Mouse (Mus musculus): ENCODE data around the gene Kif24. TPM values are rescaled to one million over a fixed set of nuclear protein-coding genes. Genes with fewer than 3 reads are reported as not detected.
"Not testable (repeated sequence)": the region's sequence is repeated elsewhere in the genome, so short reads cannot be mapped to it uniquely, and the experiment has no call there.

The Kif24 gene
- total RNA-seq, 2 experiments from 2014 or later, result 0.62 to 1.4 TPM

GRCm38 (mm10) chr4:41492951-41493350 is 28.3 kb upstream of the Kif24 start:
- DNase-seq, result no peak

GRCm38 (mm10) chr4:41481601-41482017 is 16.9 kb upstream of the Kif24 start:
- DNase-seq, result peak in 1 of 2 experiments; percentile 44

- DNase-seq, result peak in 1 of 2 experiments; percentile 33
Measured at GRCm38 (mm10) chr4:41480254-41480653, 15.6 kb upstream of the Kif24 start.

DNA sequence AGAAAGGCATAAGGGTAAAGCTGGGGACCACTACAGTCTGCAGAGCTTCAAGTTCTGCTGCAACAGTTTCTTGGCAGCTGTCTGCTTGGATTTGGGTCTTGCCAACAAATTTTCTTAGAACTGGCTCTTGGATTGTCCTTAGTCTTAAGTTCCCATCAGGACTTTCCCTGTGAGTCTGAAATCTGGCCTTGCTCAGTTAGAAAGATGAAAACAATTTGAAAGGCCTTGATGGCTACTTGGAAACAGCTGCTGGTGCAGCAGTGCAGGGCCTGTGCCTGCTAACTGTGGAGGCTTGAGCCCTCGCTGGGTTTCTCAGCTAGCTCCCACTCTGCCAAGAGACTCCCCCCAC is 14.7 kb upstream of the Kif24 start:
- no peak for DNase-seq

DNA sequence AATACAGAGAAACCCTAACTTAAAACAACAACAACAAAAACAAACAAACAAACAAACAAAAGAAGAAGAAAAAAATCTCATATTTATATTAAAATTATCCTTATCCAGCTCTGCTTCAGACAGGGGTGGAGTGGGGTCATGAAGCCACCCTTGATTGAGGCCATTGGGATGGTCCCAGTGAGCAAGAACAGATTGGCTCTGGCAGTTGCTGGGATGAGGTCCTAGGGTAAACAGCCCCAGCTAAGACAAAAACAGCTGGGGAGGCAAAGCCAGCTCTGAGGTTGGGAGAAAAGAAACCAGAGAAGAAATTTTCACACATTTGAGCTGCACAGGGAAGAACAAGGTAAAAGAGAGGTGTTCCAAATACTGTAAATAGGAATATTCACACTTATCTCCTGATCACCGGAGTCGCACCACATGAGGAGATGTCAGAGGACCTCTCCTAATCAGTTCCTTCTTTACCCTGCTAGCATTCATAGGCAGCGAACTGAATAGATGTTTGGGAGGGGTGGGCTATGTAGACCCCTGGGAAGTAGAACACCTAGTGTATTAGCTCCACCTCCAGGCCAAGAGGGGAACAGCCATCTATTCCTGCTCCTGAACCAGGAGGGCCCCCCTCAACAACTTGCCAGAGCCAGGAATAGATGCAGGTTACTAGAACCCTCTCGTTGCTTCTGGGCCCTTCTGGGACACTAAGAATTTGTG is 14.2 kb upstream of the Kif24 start:
- DNase-seq, result no peak

- no peak for DNase-seq
Measured at GRCm38 (mm10) chr4:41477648-41478160, 13.0 kb upstream of the Kif24 start.

DNA sequence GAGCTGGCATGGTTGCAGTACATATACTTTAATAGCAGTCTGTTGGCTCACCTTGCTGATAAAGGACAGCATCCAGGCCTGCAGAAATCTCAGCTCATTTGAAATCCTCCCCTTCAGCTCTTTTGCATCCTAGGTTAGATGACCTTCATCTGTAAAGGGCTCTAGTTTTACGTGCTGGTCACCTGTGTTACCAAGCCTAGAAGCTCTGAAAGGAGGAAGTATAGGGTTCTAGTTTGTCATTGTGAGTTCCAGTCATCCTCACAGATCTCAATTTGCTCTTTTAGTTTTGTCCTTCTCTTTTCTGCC is 6.7 kb upstream of the Kif24 start:
- no peak for DNase-seq

- DNase-seq, result peak; percentile 42 to 47
Measured at GRCm38 (mm10) chr4:41470684-41471383, 6.1 kb upstream of the Kif24 start.

GRCm38 (mm10) chr4:41470051-41470683 is 5.5 kb upstream of the Kif24 start:
- DNase-seq, result no peak

GRCm38 (mm10) chr4:41469199-41469598 is 4.5 kb upstream of the Kif24 start:
- no peak for DNase-seq

DNA sequence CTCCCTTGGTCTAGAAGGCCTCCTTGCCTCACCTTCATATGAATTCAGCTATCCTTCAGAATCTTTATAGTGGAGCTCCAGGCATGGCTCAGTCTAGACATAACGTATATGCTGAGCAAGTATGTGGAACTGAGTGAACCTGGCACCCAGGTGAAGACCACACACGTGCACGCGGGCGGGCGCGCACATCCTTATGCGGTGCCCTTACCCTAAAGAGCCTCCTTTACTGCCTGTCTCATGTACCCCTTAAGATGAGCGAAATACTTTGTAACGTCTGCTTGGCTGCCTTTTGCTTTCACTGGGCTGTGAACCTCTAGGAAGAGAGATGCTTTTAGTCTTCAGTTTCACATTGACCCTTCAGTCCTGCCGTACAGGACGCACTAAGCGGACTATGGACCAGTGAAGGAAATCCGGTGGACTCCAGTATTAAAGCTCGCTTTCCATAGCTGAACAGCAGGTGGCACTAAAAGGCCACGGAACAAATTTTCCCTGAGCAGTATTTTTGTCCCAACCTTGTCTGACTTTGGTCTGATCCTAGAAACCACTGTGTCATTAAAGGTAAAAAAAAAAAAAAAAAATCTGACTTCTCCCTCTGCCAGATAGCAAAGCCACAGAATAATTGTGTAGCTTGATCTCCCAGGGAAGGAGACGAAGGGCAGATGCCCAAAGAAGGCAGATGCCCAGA is 3.9 kb upstream of the Kif24 start:
- peak; percentile 29 to 65 for DNase-seq

DNA sequence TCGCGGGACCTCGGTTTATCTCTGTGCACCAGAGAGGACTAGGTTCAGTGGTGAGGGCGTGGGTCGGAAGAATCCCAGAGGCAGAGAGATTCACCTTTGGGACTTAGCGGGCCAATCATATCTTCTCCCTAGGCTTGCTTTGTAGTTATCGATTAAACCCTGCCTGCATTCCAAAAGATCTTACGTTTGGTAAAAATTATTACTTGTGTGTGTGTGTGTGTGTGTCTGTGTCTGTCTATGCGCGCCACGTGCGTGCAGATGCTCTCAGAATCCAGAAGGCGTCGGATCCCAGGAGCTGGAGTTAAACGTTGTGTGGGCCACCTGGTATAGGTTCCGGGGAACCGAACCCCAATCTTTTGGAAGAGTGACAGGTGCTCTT is 589 bp upstream of the Kif24 start:
- DNase-seq, result no peak

DNA sequence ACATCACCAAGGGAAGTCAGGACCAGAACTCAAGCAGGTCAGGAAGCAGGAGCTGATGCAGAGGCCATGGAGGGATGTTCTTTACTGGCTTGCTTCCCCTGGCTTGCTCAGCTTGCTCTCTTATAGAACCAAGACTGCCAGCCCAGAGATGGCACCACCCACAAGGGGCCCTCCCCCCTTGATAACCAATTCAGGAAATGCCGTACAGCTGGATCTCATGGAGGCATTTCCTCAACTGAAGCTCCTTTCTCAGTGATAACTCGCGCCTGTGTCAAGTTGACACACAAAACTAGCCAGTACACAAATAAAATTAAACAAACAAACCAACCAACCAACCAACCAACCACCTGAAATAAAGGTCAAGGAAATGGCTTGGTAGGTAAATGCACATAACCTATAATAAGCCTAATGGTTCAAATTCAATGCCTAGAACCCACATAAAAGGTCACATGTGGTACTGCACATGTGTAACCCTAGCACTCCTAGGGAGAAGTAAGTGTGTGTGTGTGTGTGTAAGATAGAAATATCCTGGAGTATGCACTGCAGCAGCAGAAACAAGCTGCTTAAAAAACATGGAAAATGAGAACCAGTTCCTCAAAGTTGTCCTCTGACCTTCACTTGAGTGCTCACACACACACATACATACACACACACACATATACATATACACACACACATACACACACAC is 1.5 kb downstream of the Kif24 start:
- not testable (repeated sequence) for DNase-seq

DNA sequence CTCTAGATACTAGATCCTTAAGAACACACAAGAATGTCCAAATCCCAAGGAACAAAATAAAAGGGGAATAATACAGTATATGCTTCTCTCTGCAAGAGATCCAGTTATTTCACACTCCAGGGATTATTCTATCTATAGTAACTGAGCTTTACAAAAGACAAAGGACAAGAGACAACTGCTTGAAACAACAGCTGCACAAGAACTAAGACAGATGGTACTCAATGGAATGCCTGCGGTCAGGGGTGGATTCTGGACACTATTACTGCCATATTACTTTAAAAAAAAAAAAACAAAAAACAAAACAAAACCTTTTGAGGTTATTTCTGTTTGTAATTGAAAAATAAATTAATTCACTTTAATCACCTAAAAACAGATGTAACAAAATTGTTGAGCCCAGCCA is 4.0 kb downstream of the Kif24 start:
- no peak for DNase-seq

GRCm38 (mm10) chr4:41447595-41447994 is 17.1 kb downstream of the Kif24 start:
- no peak for DNase-seq

DNA sequence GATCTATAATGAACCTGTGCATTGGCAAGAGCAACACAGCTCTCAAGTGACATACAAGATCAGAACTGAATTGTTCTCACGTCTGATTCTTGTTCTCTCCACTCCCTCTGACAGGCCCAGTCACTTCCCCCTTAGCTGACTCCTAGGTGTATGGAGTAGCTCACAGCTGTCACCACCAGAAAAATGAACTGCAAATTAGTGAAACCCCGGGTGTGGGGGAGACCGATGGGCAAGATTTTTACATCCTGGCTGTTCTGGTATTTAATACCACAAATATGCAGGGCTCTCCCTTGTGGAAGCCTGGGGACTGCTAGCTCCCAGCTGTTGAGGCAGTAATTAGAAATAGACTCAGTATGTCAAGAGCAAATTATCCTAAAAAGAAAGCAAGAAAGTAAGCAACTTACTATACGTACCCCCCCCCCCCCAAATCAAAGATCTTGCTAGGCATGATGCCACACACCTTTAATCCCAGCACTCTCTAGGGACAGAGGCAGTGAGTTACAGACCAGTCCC is 21.8 kb downstream of the Kif24 start:
- DNase-seq, result no peak

GRCm38 (mm10) chr4:41438931-41439330 is 25.8 kb downstream of the Kif24 start:
- no peak for DNase-seq

DNA sequence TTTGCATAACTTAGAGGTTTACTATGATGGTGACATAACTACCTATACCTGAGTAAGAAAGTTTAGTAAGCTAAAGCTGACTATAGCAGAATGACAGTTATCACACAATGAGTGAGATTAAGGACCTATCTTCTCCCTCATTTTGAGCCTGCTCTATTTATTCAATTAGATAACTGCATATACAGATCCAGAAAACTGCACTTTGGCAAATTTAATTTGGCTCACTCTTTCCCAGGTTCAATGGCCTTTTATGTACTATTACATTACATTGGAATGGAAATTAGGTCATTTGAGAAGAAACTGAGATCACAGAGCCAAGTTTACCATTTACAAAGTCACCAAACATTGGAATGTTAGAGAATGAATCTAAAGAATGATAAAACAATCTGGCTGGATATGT is 47.7 kb downstream of the Kif24 start:
- DNase-seq, result no peak

DNA sequence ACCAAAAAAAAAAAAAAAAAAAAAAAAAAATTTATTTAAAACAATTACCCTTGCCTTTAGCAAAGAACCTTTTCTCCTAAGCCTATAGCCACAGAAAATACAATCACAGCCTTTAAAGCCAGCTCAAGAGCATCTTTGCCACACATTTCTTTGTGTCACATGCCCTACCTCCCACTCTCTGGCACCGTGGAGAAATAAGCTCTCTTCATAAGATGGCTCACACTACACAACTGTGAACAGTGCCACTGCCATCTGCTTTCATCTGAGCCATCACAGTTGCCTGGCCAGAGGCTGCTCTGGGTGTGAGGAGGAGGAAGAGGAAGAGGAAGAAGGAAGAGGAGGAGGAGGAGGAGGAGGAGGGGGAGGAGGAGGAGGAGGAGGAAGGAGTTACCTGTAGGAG is 55.3 kb downstream of the Kif24 start:
- no peak for DNase-seq

DNA sequence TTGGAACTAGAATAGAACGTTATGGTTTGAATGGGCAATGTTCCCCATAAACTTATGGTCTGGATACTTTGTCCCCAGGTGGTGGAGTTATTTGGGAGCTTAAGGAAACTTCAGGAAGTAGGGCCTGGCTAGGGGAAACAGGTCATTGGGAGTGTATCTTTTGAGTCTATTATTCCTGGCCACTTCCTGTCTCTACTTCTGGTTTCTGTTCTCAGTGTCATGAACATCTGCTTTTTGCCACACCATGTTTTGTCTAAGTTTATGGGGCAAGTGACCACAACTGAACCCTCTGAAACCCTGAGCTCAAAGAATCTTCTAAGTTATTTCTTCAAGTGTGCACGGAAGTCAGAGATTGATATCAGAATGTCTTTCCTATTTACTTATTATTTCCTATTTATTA is 57.3 kb downstream of the Kif24 start:
- DNase-seq, result no peak

DNA sequence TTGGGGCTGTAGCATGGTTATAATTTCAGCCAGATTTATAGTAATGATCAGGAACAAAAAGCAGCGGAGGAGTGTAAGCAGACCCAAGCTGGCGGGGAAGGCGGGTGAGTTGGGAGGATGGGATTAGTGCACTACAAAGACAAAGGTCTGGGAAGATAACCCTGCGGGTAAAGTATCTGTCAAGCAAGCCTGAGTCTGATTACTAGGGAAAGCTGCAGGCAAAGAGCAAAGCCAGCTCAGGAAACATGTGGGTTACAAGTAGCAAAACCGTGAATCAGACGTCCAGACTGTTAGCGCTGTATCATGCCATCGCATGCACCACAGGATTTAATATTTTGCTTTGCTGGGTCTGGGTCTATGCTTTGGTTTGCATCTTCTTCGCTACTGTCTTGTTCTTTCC is 58.1 kb downstream of the Kif24 start:
- no peak for DNase-seq

DNA sequence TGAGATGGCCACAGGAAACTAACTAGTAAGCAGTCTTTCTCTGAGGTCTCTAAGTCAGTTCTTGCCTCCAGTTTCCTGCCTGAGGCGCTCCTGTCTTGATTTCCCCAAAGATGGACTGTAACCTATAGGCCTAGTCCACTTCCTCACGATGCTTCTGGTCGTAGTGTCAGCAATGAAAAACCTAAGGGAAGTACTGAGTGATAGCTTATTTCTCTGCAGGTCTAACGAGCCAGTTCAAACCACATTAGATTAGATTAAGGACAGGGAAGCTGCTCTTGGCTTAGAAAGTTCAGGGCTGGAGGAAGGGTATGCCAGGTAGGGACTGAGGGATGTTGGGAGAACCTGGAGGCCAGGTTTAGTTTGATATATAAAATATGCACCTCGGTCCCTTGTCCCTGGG is 63.1 kb downstream of the Kif24 start:
- DNase-seq, result no peak

All from layer of hippocampus, postnatal 36 days (tissue).